Mouse (Mus musculus): ENCODE measurements around the gene Vmn1r218. TPM values are rescaled to one million over a fixed set of nuclear protein-coding genes. Genes with fewer than 3 reads are reported as not detected.

Vmn1r218 gene
- not detected for polyA plus RNA-seq (2014; fragmentation: Illumina TruSeq; extraction: RNeasy Lipid Tissue Mini Kit (QIAGEN cat#74804); ENCODE audit: low read depth, low replicate concordance)

DNA sequence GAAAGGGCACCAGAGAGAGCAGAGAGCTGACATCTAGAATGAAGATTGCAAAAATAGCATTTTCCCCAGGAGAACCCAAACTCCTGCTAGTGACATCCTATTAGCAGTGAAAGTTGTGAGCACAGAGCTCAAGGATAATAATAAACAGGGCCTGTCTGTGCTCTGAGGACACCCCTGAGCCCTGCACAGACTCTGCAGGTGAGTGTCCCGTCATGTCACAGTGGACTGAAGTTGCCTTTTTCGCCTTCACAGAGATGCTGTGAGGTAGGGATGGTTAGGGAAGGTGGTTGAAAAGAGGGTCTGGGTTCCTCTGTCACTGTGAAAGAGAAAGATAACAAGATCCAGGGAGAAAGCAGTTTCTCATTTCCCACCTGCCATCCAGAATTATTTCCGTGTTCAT is at the start of gene Vmn1r218:
TSS of gene Vmn1r218 (plus strand) at position 57 of the 400 bp plus-strand sequence.

DNA sequence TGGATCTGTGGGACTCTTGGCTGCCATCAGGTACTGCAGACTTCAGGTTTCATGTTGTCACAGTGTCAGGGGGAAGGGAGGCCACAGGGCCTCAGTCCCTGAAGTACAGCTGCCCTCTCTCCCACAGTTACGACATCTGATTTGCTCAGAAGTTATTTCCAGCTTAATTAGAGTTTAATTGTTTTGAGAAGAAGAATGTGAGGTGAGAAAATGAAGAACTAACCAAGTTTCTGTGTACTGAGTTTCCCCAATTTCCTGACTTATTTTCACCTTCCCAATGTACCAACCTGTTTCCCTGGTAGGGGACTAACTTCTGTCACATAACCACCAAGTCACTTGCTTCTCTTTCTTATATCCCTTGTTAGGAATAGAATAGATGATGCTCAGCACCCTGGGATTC is 14.8 kb upstream of the Vmn1r218 start, which contains the start of gene Vmn1r217:
TSS of gene Vmn1r217 (minus strand) at position 101 of the 400 bp plus-strand sequence.

DNA sequence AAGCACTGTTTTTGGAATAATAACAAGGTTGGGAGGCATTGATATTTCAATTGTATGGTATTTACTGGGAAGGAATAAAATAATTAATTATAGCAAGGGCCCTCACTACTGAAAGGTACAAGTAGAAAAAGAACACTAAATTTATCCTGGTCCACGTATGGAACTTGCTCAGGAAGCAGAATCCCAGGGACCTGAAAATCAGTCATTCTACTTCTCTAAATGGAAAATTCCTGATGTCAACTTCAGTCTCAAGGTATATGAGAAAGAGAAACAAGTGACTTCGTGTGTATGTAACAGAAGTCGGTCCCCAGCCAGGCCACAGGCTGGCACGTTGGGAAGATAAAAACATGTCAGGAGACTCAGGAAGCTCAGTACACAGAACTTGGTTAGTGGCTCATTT is 26.1 kb downstream of the Vmn1r218 start, which contains the start of gene Vmn1r219:
TSS of gene Vmn1r219 (plus strand) at position 301 of the 400 bp plus-strand sequence.

DNA sequence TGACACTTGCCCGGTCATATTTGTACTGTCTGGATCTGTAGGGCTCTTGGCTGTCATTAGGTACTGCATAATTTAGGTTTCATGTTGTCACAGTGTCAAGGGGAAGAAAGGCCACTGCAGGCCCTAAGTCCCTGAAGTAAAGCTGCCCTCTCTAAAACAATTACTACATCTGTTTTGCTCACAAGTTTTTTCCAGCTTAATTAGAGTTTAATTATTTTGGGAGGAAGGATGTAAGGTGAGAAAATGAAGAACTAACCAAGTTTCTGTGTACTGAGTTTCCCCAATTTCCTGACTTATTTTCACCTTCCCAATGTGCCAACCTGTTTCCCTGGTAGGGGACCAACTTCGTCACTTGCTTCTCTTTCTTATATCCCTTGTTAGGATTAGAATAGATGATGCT is 54.9 kb downstream of the Vmn1r218 start, which contains the start of gene Vmn1r220:
TSS of gene Vmn1r220 (minus strand) at position 101 of the 400 bp plus-strand sequence.

Other genes starting within 250 kb of the Vmn1r218 start
- gene Vmn1r212, start 248.9 kb upstream of the Vmn1r218 start, polyA plus RNA-seq (2014; fragmentation: Illumina TruSeq; extraction: RNeasy Lipid Tissue Mini Kit (QIAGEN cat#74804); ENCODE audit: low read depth, low replicate concordance) = not detected
- gene Vmn1r213, start 125.5 kb upstream of the Vmn1r218 start, polyA plus RNA-seq (2014; fragmentation: Illumina TruSeq; extraction: RNeasy Lipid Tissue Mini Kit (QIAGEN cat#74804); ENCODE audit: low read depth, low replicate concordance) = not detected
- gene Vmn1r214, start 102.7 kb upstream of the Vmn1r218 start, polyA plus RNA-seq (2014; fragmentation: Illumina TruSeq; extraction: RNeasy Lipid Tissue Mini Kit (QIAGEN cat#74804); ENCODE audit: low read depth, low replicate concordance) = not detected
- not detected for gene Vmn1r215, start 65.1 kb upstream of the Vmn1r218 start, polyA plus RNA-seq (2014; fragmentation: Illumina TruSeq; extraction: RNeasy Lipid Tissue Mini Kit (QIAGEN cat#74804); ENCODE audit: low read depth, low replicate concordance)
- gene Vmn1r217, start 14.9 kb upstream of the Vmn1r218 start, polyA plus RNA-seq (2014; fragmentation: Illumina TruSeq; extraction: RNeasy Lipid Tissue Mini Kit (QIAGEN cat#74804); ENCODE audit: low read depth, low replicate concordance) = not detected
- gene Vmn1r219, start 26.2 kb downstream of the Vmn1r218 start, polyA plus RNA-seq (2014; fragmentation: Illumina TruSeq; extraction: RNeasy Lipid Tissue Mini Kit (QIAGEN cat#74804); ENCODE audit: low read depth, low replicate concordance) = not detected
- not detected for gene Vmn1r220, start 54.8 kb downstream of the Vmn1r218 start, polyA plus RNA-seq (2014; fragmentation: Illumina TruSeq; extraction: RNeasy Lipid Tissue Mini Kit (QIAGEN cat#74804); ENCODE audit: low read depth, low replicate concordance)
- not detected for gene Vmn1r221, start 81.0 kb downstream of the Vmn1r218 start, polyA plus RNA-seq (2014; fragmentation: Illumina TruSeq; extraction: RNeasy Lipid Tissue Mini Kit (QIAGEN cat#74804); ENCODE audit: low read depth, low replicate concordance)
- not detected for gene Vmn1r222, start 102.8 kb downstream of the Vmn1r218 start, polyA plus RNA-seq (2014; fragmentation: Illumina TruSeq; extraction: RNeasy Lipid Tissue Mini Kit (QIAGEN cat#74804); ENCODE audit: low read depth, low replicate concordance)
- not detected for gene Vmn1r223, start 114.0 kb downstream of the Vmn1r218 start, polyA plus RNA-seq (2014; fragmentation: Illumina TruSeq; extraction: RNeasy Lipid Tissue Mini Kit (QIAGEN cat#74804); ENCODE audit: low read depth, low replicate concordance)
- 97.3 TPM for gene Zfp322a, start 236.1 kb downstream of the Vmn1r218 start, polyA plus RNA-seq (2014; fragmentation: Illumina TruSeq; extraction: RNeasy Lipid Tissue Mini Kit (QIAGEN cat#74804); ENCODE audit: low read depth, low replicate concordance)

Measured in sigmoid colon, adult 10 weeks (tissue).